In the genomic region with DNA sequence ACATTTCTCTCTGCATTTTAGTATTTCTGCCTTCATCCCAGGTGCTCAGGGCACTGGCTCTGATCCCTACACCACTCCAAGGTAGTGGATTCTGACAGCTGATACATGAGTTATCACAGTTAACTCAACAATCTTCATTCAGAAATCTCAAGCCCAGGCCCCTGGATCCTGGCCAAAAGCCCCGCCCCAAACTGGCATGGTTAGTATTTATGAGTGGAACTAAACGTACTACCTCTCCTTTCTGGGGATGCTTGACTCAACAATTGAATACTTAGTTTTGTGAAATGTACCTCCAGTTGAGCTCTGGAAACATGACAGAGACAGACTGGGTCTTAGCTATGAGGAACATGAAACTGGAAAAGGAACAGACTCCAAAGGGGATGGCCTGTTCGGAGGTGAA, we compare ENCODE assay signal across 19 mouse cellular contexts. TPM values are rescaled to one million over a fixed set of nuclear protein-coding genes. Genes with fewer than 3 reads are reported as not detected.
"Had no signal": no experiment of that assay in that cellular context is flagged by ENCODE, and none has a peak within 500 bp of the region (broad histone marks: within the 10 kb centered on the region; RNA-seq: fewer than 3 reads in every experiment).

No protein-coding gene starts in this region.

- H3K27me3 ChIP-seq: lung, embryonic 15.5 days; midbrain, embryonic 12.5 days; neural tube, embryonic 13.5 days; neural tube, embryonic 15.5 days had no signal

- H3K4me1 ChIP-seq: liver, embryonic 12.5 days; lung, embryonic 15.5 days; midbrain, embryonic 12.5 days; neural tube, embryonic 13.5 days; neural tube, embryonic 15.5 days had no signal

- ATAC-seq: liver, embryonic 12.5 days had no signal

- H3K9me3 ChIP-seq: liver, embryonic 12.5 days; lung, embryonic 15.5 days; midbrain, embryonic 12.5 days; neural tube, embryonic 13.5 days; neural tube, embryonic 15.5 days had no signal

- DNase-seq: right cerebral cortex, postnatal 25 days; right cerebral cortex, postnatal 4 days; spleen, adult 18-20 months; thymus, adult 18-20 months; thymus, postnatal 36 days had no signal

- H3K9ac ChIP-seq: liver, embryonic 12.5 days; liver, embryonic 14.5 days; lung, embryonic 15.5 days; midbrain, embryonic 12.5 days; neural tube, embryonic 13.5 days; neural tube, embryonic 15.5 days had no signal

- H3K4me3 ChIP-seq: liver, embryonic 12.5 days; lung, embryonic 15.5 days; midbrain, embryonic 12.5 days; myocyte; neural tube, embryonic 13.5 days; neural tube, embryonic 15.5 days had no signal

- H3K27ac ChIP-seq: liver, embryonic 12.5 days; liver, embryonic 14.5 days; lung, embryonic 15.5 days; midbrain, embryonic 12.5 days; neural tube, embryonic 13.5 days; neural tube, embryonic 15.5 days had no signal

- H3K36me3 ChIP-seq: liver, embryonic 12.5 days; lung, embryonic 15.5 days; midbrain, embryonic 12.5 days; neural tube, embryonic 13.5 days; neural tube, embryonic 15.5 days had no signal

- H3K4me2 ChIP-seq: liver, embryonic 12.5 days; lung, embryonic 15.5 days; midbrain, embryonic 12.5 days; neural tube, embryonic 13.5 days; neural tube, embryonic 15.5 days had no signal

RNA-seq across cellular contexts. Expression of gene Gucy2d, which starts 6.7 kb away (rescaled TPM):
- polyA plus RNA-seq: liver, adult 2 months; liver, embryonic 12.5 days; liver, embryonic 14.5 days; liver, embryonic 16.5 days; lung, embryonic 15.5 days; midbrain, embryonic 12.5 days; midbrain, embryonic 14.5 days; myocyte; neural tube, embryonic 11.5 days; neural tube, embryonic 13.5 days; small intestine, adult 2 months; stomach, embryonic 14.5 days; thymus, postnatal 0 days had no signal
